Mouse (Mus musculus): ENCODE results near the gene Adamts8.

- no peak for TF ChIP-seq CTCF (IDR thresholded peaks at IDR 0.05)
- TF ChIP-seq POLR2A (IDR thresholded peaks at IDR 0.05; ENCODE audit: insufficient read depth, low read depth, low read length): no peak
- no peak for TF ChIP-seq EP300 (IDR thresholded peaks at IDR 0.05; ENCODE audit: insufficient read depth, low read depth, low read length)
Measured at GRCm38 (mm10) chr9:30968130-30968529, 25.8 kb downstream of the Adamts8 start.

Data from heart, adult 2 months (tissue).